Mouse (Mus musculus): ENCODE measurements around the gene Gatb. TPM values are rescaled to one million over a fixed set of nuclear protein-coding genes. Genes with fewer than 3 reads are reported as not detected.

Gatb gene
- 22.2 and 23.2 TPM in 2 replicates for polyA plus RNA-seq (2014; fragmentation: Nextera tagmentation; extraction: Ambion mirVana)

- WGBS: 4% methylated on average over 41 of the region's 41 CpGs
- Histone ChIP-seq H3K9me3 (ENCODE audit: control insufficient read depth, low read length) (no peaks in the 10 kb centered on the region), H3K27me3 (ENCODE audit: control insufficient read depth, insufficient read depth, low read length) (no peaks in the 10 kb centered on the region), H3K27ac (ENCODE audit: low read depth, low read length) (no peak within 1 kb of the TSS), H3K36me3 (ENCODE audit: control insufficient read depth, insufficient read depth, low read length) (no peaks in the 10 kb centered on the region), H3K9ac (ENCODE audit: low read length) (peak within 1 kb of the TSS; percentile 73), H3K4me2 (peak within 1 kb of the TSS; percentile 71), H3K4me1 (ENCODE audit: control insufficient read depth, insufficient read depth, low read length) (no peaks in the 10 kb centered on the region), H3K4me3 (ENCODE audit: low read depth, low read length) (peak within 1 kb of the TSS; percentile 76)
- peak; percentile 100 for ATAC-seq (ENCODE audit: low FRiP score)
- DNase-seq (ENCODE audit: low spot score, missing footprints): peak; percentile 99
Observed at GRCm38 (mm10) chr3:85573864-85574830, at the start of gene Gatb. Gatb (plus strand) TSS chr3:85574119.

GRCm38 (mm10) chr3:85530601-85531161 lies 43.2 kb upstream of the Gatb start:
- Histone ChIP-seq H3K36me3 (ENCODE audit: control insufficient read depth, insufficient read depth, low read length) (no peaks in the 10 kb centered on the region), H3K4me2 (no peak overlapping the region)
- WGBS: 88% methylated on average over 8 of the region's 8 CpGs

GRCm38 (mm10) chr3:85532376-85532775 lies 41.5 kb upstream of the Gatb start:
- H3K36me3 ChIP-seq (ENCODE audit: control insufficient read depth, insufficient read depth, low read length): no peaks in the 10 kb centered on the region
- no peak for ATAC-seq (ENCODE audit: low FRiP score)
- WGBS: 38% methylated on average over 3 of the region's 3 CpGs

More at GRCm38 (mm10) chr3:85530601-85531161, 43.2 kb upstream of the Gatb start:
- no peaks in the 10 kb centered on the region for H3K4me1 ChIP-seq (ENCODE audit: control insufficient read depth, insufficient read depth, low read length)
- no peak overlapping the region for H3K27ac ChIP-seq (ENCODE audit: low read depth, low read length)
- H3K9me3 ChIP-seq (ENCODE audit: control insufficient read depth, low read length): no peaks in the 10 kb centered on the region
- H3K4me3 ChIP-seq (ENCODE audit: low read depth, low read length): no peak overlapping the region
- H3K27me3 ChIP-seq (ENCODE audit: control insufficient read depth, insufficient read depth, low read length): no peaks in the 10 kb centered on the region
- no peak overlapping the region for H3K9ac ChIP-seq (ENCODE audit: low read length)
- no peak for DNase-seq (ENCODE audit: low spot score, missing footprints)
- ATAC-seq (ENCODE audit: low FRiP score): no peak

GRCm38 (mm10) chr3:85535042-85535441 lies 38.9 kb upstream of the Gatb start:
- ATAC-seq (ENCODE audit: low FRiP score): no peak
- no peak for DNase-seq (ENCODE audit: low spot score, missing footprints)
- Histone ChIP-seq H3K4me3 (ENCODE audit: low read depth, low read length) (no peak overlapping the region), H3K4me2 (no peak overlapping the region), H3K27ac (ENCODE audit: low read depth, low read length) (no peak overlapping the region), H3K4me1 (ENCODE audit: control insufficient read depth, insufficient read depth, low read length) (no peaks in the 10 kb centered on the region), H3K9ac (ENCODE audit: low read length) (no peak overlapping the region), H3K27me3 (ENCODE audit: control insufficient read depth, insufficient read depth, low read length) (no peaks in the 10 kb centered on the region), H3K9me3 (ENCODE audit: control insufficient read depth, low read length) (no peaks in the 10 kb centered on the region), H3K36me3 (ENCODE audit: control insufficient read depth, insufficient read depth, low read length) (no peaks in the 10 kb centered on the region)
- WGBS: 90% methylated on average over 3 of the region's 3 CpGs

More at GRCm38 (mm10) chr3:85532376-85532775, 41.5 kb upstream of the Gatb start:
- no peak overlapping the region for H3K27ac ChIP-seq (ENCODE audit: low read depth, low read length)
- no peak overlapping the region for H3K4me2 ChIP-seq
- no peaks in the 10 kb centered on the region for H3K27me3 ChIP-seq (ENCODE audit: control insufficient read depth, insufficient read depth, low read length)
- no peaks in the 10 kb centered on the region for H3K9me3 ChIP-seq (ENCODE audit: control insufficient read depth, low read length)
- H3K9ac ChIP-seq (ENCODE audit: low read length): no peak overlapping the region
- no peaks in the 10 kb centered on the region for H3K4me1 ChIP-seq (ENCODE audit: control insufficient read depth, insufficient read depth, low read length)
- H3K4me3 ChIP-seq (ENCODE audit: low read depth, low read length): no peak overlapping the region
- peak; percentile 67 for DNase-seq (ENCODE audit: low spot score, missing footprints)

- no peak overlapping the region for H3K27ac ChIP-seq (ENCODE audit: low read depth, low read length)
- no peaks in the 10 kb centered on the region for H3K27me3 ChIP-seq (ENCODE audit: control insufficient read depth, insufficient read depth, low read length)
- H3K4me3 ChIP-seq (ENCODE audit: low read depth, low read length): no peak overlapping the region
- H3K36me3 ChIP-seq (ENCODE audit: control insufficient read depth, insufficient read depth, low read length): no peaks in the 10 kb centered on the region
- no peak for ATAC-seq (ENCODE audit: low FRiP score)
- H3K4me2 ChIP-seq: no peak overlapping the region
- no peak overlapping the region for H3K9ac ChIP-seq (ENCODE audit: low read length)
- H3K4me1 ChIP-seq (ENCODE audit: control insufficient read depth, insufficient read depth, low read length): no peaks in the 10 kb centered on the region
- DNase-seq (ENCODE audit: low spot score, missing footprints): peak; percentile 74
- H3K9me3 ChIP-seq (ENCODE audit: control insufficient read depth, low read length): no peaks in the 10 kb centered on the region
- WGBS: 85% methylated on average over 11 of the region's 11 CpGs
Observed at GRCm38 (mm10) chr3:85535621-85536520, 38.0 kb upstream of the Gatb start.

- no peak overlapping the region for H3K4me3 ChIP-seq (ENCODE audit: low read depth, low read length)
- no peaks in the 10 kb centered on the region for H3K36me3 ChIP-seq (ENCODE audit: control insufficient read depth, insufficient read depth, low read length)
- no peaks in the 10 kb centered on the region for H3K9me3 ChIP-seq (ENCODE audit: control insufficient read depth, low read length)
- no peak overlapping the region for H3K27ac ChIP-seq (ENCODE audit: low read depth, low read length)
- H3K9ac ChIP-seq (ENCODE audit: low read length): no peak overlapping the region
- ATAC-seq (ENCODE audit: low FRiP score) (no peak), DNase-seq (ENCODE audit: low spot score, missing footprints) (no peak)
- H3K27me3 ChIP-seq (ENCODE audit: control insufficient read depth, insufficient read depth, low read length): no peaks in the 10 kb centered on the region
- WGBS: 75% methylated on average over 3 of the region's 3 CpGs
- H3K4me1 ChIP-seq (ENCODE audit: control insufficient read depth, insufficient read depth, low read length): no peaks in the 10 kb centered on the region
- H3K4me2 ChIP-seq: no peak overlapping the region
Observed at GRCm38 (mm10) chr3:85542765-85543164, 31.2 kb upstream of the Gatb start.

- Histone ChIP-seq H3K36me3 (ENCODE audit: control insufficient read depth, insufficient read depth, low read length) (no peaks in the 10 kb centered on the region), H3K9ac (ENCODE audit: low read length) (no peak overlapping the region), H3K4me3 (ENCODE audit: low read depth, low read length) (no peak overlapping the region), H3K27me3 (ENCODE audit: control insufficient read depth, insufficient read depth, low read length) (no peaks in the 10 kb centered on the region), H3K9me3 (ENCODE audit: control insufficient read depth, low read length) (no peaks in the 10 kb centered on the region), H3K4me1 (ENCODE audit: control insufficient read depth, insufficient read depth, low read length) (no peaks in the 10 kb centered on the region), H3K4me2 (no peak overlapping the region), H3K27ac (ENCODE audit: low read depth, low read length) (no peak overlapping the region)
- WGBS: 56% methylated on average over 2 of the region's 2 CpGs
- peak; percentile 86 for DNase-seq (ENCODE audit: low spot score, missing footprints)
- no peak for ATAC-seq (ENCODE audit: low FRiP score)
Observed at GRCm38 (mm10) chr3:85543652-85544051, 30.3 kb upstream of the Gatb start.

- H3K27me3 ChIP-seq (ENCODE audit: control insufficient read depth, insufficient read depth, low read length): no peaks in the 10 kb centered on the region
- no peak overlapping the region for H3K27ac ChIP-seq (ENCODE audit: low read depth, low read length)
- H3K4me3 ChIP-seq (ENCODE audit: low read depth, low read length): no peak overlapping the region
- DNase-seq (ENCODE audit: low spot score, missing footprints): no peak
- no peak overlapping the region for H3K9ac ChIP-seq (ENCODE audit: low read length)
- no peaks in the 10 kb centered on the region for H3K4me1 ChIP-seq (ENCODE audit: control insufficient read depth, insufficient read depth, low read length)
- 78% methylated on average over 4 of the region's 4 CpGs for WGBS
- no peaks in the 10 kb centered on the region for H3K9me3 ChIP-seq (ENCODE audit: control insufficient read depth, low read length)
- no peak for ATAC-seq (ENCODE audit: low FRiP score)
- no peaks in the 10 kb centered on the region for H3K36me3 ChIP-seq (ENCODE audit: control insufficient read depth, insufficient read depth, low read length)
- no peak overlapping the region for H3K4me2 ChIP-seq
Observed at GRCm38 (mm10) chr3:85550312-85550711, 23.6 kb upstream of the Gatb start.
